Mouse (Mus musculus) testis, adult 2 months (tissue): ENCODE results near the gene Slc12a8. TPM values are rescaled to one million over a fixed set of nuclear protein-coding genes. Genes with fewer than 3 reads are reported as not detected.

Experiments used
- H3K27ac ChIP-seq: fragments of 200-500 bp; 2 replicates; pipeline ENCODE4 v1.5.1; 2012; ENCODE audit warnings: low read depth, low read length; ENCODE audit not compliant: control insufficient read depth, insufficient read depth
- H3K27me3 ChIP-seq: fragments of 200-500 bp; 2 replicates; pipeline ENCODE4 v1.6.1; 2012; ENCODE audit warnings: mild to moderate bottlenecking, low read length, moderate library complexity; ENCODE audit not compliant: control insufficient read depth, insufficient read depth
- H3K36me3 ChIP-seq: fragments of 200-500 bp; 2 replicates; pipeline ENCODE4 v1.6.1; 2012; ENCODE audit warnings: mild to moderate bottlenecking, low read length; ENCODE audit not compliant: control insufficient read depth, insufficient read depth
- H3K4me1 ChIP-seq: fragments of 200-500 bp; 2 replicates; pipeline ENCODE4 v1.6.1; 2012; ENCODE audit warnings: low read length; ENCODE audit not compliant: control insufficient read depth, insufficient read depth
- H3K4me3 ChIP-seq: fragments of 200-500 bp; 2 replicates; pipeline ENCODE4 v1.5.1; 2012; ENCODE audit warnings: low read depth, mild to moderate bottlenecking, low read length, moderate library complexity, mixed read lengths; ENCODE audit not compliant: control insufficient read depth
- CTCF ChIP-seq: fragments of 200-500 bp; IDR thresholded peaks from 2 replicates; pipeline ENCODE4 v1.5.1; 2012; ENCODE audit warnings: low read depth, mild to moderate bottlenecking, inconsistent platforms, low read length, moderate library complexity; ENCODE audit not compliant: control insufficient read depth, insufficient read depth, insufficient replicate concordance
- POLR2A ChIP-seq: fragments of 200-500 bp; IDR thresholded peaks from 2 replicates; pipeline ENCODE4 v1.6.1; 2012; ENCODE audit warnings: low read depth, mild to moderate bottlenecking, inconsistent platforms, low read length, moderate library complexity; ENCODE audit not compliant: control insufficient read depth
- polyA plus RNA-seq: library from polyadenylated mRNA; depleted of rRNA; stranded (reverse); fragments of >200 nt; gene quantifications from 2 replicates; pipeline ENCODE4 v1.2.3, GENCODE M21; 2012

Gene Slc12a8
- polyA plus RNA-seq, 1 experiment: 5.7 TPM

GRCm38 (mm10) chr16:33562874-33563537 lies 45.9 kb downstream of the Slc12a8 start:
- Histone ChIP-seq H3K4me3 (no peak overlapping the region), H3K27ac (no peak overlapping the region)

GRCm38 (mm10) chr16:33563538-33564013 lies 46.4 kb downstream of the Slc12a8 start:
- Histone ChIP-seq H3K36me3 (no peaks in the 10 kb centered on the region), H3K27me3 (no peaks in the 10 kb centered on the region), H3K27ac (no peak overlapping the region), H3K4me3 (no peak overlapping the region), H3K4me1 (peaks cover 5% of the 10 kb centered on the region)
- TF ChIP-seq CTCF (no peak), POLR2A (no peak)

More at GRCm38 (mm10) chr16:33562874-33563537, 45.9 kb downstream of the Slc12a8 start:
- TF ChIP-seq CTCF (no peak), POLR2A (no peak)
- H3K36me3 ChIP-seq: no peaks in the 10 kb centered on the region
- peaks cover 5% of the 10 kb centered on the region for H3K4me1 ChIP-seq
- H3K27me3 ChIP-seq: no peaks in the 10 kb centered on the region

- H3K36me3 ChIP-seq: no peaks in the 10 kb centered on the region
- H3K4me3 ChIP-seq: no peak overlapping the region
- no peaks in the 10 kb centered on the region for H3K27me3 ChIP-seq
- peaks cover 5% of the 10 kb centered on the region for H3K4me1 ChIP-seq
- H3K27ac ChIP-seq: no peak overlapping the region
- TF ChIP-seq POLR2A (no peak), CTCF (no peak)
Measured at GRCm38 (mm10) chr16:33566467-33566866, 49.3 kb downstream of the Slc12a8 start.

GRCm38 (mm10) chr16:33567736-33568135 lies 50.6 kb downstream of the Slc12a8 start:
- Histone ChIP-seq H3K27ac (no peak overlapping the region), H3K4me3 (no peak overlapping the region), H3K36me3 (no peaks in the 10 kb centered on the region), H3K4me1 (peaks cover 5% of the 10 kb centered on the region), H3K27me3 (no peaks in the 10 kb centered on the region)
- TF ChIP-seq CTCF (no peak), POLR2A (no peak)

GRCm38 (mm10) chr16:33568269-33569016 lies 51.3 kb downstream of the Slc12a8 start:
- peaks cover 3% of the 10 kb centered on the region for H3K4me1 ChIP-seq
- no peak for TF ChIP-seq CTCF
- no peak for TF ChIP-seq POLR2A
- no peak overlapping the region for H3K27ac ChIP-seq
- H3K36me3 ChIP-seq: no peaks in the 10 kb centered on the region
- no peaks in the 10 kb centered on the region for H3K27me3 ChIP-seq
- H3K4me3 ChIP-seq: no peak overlapping the region

GRCm38 (mm10) chr16:33572646-33573045 lies 55.5 kb downstream of the Slc12a8 start:
- Histone ChIP-seq H3K4me1 (peaks cover 12% of the 10 kb centered on the region), H3K27ac (no peak overlapping the region), H3K27me3 (no peaks in the 10 kb centered on the region; the same call in 1 of the 2 replicates), H3K36me3 (no peaks in the 10 kb centered on the region), H3K4me3 (no peak overlapping the region)
- no peak for TF ChIP-seq CTCF
- no peak for TF ChIP-seq POLR2A

- TF ChIP-seq POLR2A: no peak
- no peak overlapping the region for H3K4me3 ChIP-seq
- H3K27me3 ChIP-seq: no peaks in the 10 kb centered on the region; the same call in 1 of the 2 replicates
- H3K27ac ChIP-seq: no peak overlapping the region
- H3K4me1 ChIP-seq: peaks cover 14% of the 10 kb centered on the region
- no peaks in the 10 kb centered on the region for H3K36me3 ChIP-seq
Measured at GRCm38 (mm10) chr16:33573703-33574102, 56.6 kb downstream of the Slc12a8 start.
